Mouse (Mus musculus) bone marrow, adult 2 months (tissue): Measurements from ENCODE around the gene Rpl3. TPM values are rescaled to one million over a fixed set of nuclear protein-coding genes. Genes with fewer than 3 reads are reported as not detected.

Source experiments
- H3K27ac ChIP-seq: fragments of 200-500 bp; 2 replicates; pipeline ENCODE4 v1.5.1; 2012; ENCODE audit warnings: low read depth, mild to moderate bottlenecking, control low read depth, inconsistent platforms, low read length; ENCODE audit not compliant: control insufficient read depth, poor library complexity, insufficient read depth
- H3K4me1 ChIP-seq: fragments of 200-500 bp; 2 replicates; pipeline ENCODE4 v1.6.1; 2011; ENCODE audit warnings: low read length; ENCODE audit not compliant: control insufficient read depth, insufficient read depth
- H3K4me3 ChIP-seq: fragments of 200-500 bp; replicated peaks from 2 replicates; pipeline ENCODE3; 2011; ENCODE audit warnings: mild to moderate bottlenecking, low read depth, low read length, control low read depth; ENCODE audit not compliant: control insufficient read depth
- CTCF ChIP-seq: fragments of 200-500 bp; IDR thresholded peaks from 2 replicates; pipeline ENCODE4 v1.5.1; 2011; ENCODE audit warnings: low read length, control low read depth; ENCODE audit not compliant: control insufficient read depth, insufficient read depth
- POLR2A ChIP-seq: fragments of 200-500 bp; IDR thresholded peaks from 2 replicates; pipeline ENCODE4 v1.6.1; 2011; ENCODE audit warnings: low read depth, mild to moderate bottlenecking, control low read depth, low read length, borderline replicate concordance; ENCODE audit not compliant: control insufficient read depth
- WGBS: fragments of 180-500 bp; shearing (Covaris S2); methylation state at CpG from one replicate; pipeline ENCODE4 v1.1.7; 2018; 5-methylcytosine and 5-hydroxymethylcytosine counted together
- polyA plus RNA-seq: library from polyadenylated mRNA; stranded (reverse); fragments of >200 nt; gene quantifications from 2 replicates; pipeline ENCODE4 v1.2.4, GENCODE M21; 2011; ENCODE audit warnings: low replicate concordance; ENCODE audit not compliant: missing spikeins, insufficient read depth, insufficient read length

Rpl3 gene
- polyA plus RNA-seq, 1 experiment = 1,315 TPM

- Histone ChIP-seq H3K4me1 (peaks cover 9% of the 10 kb centered on the region), H3K4me3 (no peak overlapping the region), H3K27ac (no peak overlapping the region)
- TF ChIP-seq CTCF = no peak
- TF ChIP-seq POLR2A = no peak
- 88% methylated on average over 8 of the region's 8 CpGs for WGBS
These were observed 15.5 kb upstream of the Rpl3 start for GRCm38 (mm10) chr15:80107143-80107542.

DNA sequence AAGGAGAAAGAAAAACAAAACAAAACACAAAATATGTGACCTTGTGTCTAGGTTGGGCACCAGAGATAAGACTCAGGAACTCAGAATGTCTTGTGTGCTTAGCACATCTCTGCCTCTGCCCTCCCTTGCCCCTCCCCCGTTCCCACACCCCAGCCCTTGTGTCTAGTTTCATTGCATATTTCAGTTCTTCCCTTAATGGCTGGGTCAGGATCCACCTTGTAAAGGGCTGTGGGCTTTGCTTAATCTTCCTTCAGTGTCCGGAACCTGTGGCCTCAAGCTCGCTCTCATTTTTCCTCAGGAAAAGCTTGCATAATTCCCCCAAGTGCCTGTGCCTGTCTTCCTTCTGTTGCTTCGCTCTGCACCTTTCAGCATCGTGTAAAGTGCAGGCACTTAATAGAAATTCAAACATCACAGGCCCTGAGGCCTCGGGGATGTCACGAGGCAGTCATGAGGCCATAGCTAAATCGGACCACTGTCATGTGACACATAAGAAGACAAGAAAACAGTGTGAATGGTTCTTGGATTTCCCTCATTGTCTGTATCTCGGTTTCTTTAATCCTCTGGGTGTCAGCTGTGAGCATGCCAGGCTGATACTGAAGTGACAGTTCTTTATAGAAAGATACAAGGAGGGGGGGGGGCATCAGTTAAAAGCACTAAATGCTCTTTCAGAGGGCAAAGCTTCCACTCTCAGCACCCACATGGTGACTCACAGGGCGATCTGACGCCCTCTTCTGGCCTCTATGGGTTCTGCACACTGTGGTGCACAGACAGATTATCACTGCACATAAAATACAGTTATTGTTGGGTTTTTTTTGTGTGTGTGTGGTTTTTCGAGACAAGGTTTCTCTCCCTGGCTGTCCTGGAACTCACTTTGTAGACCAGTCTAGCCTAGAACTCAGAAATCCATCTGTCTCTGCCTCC lies 14.1 kb upstream of the Rpl3 start:
- 52% methylated on average over 12 of the region's 12 CpGs for WGBS
- H3K4me1 ChIP-seq = peaks cover 7% of the 10 kb centered on the region; the same call in 1 of the 2 replicates
- TF ChIP-seq CTCF = peak; percentile 30; the same call in 1 of the 2 replicates
- TF ChIP-seq POLR2A = no peak
- no peak overlapping the region; the same call in 1 of the 2 replicates for H3K27ac ChIP-seq
- H3K4me3 ChIP-seq = no peak overlapping the region

DNA sequence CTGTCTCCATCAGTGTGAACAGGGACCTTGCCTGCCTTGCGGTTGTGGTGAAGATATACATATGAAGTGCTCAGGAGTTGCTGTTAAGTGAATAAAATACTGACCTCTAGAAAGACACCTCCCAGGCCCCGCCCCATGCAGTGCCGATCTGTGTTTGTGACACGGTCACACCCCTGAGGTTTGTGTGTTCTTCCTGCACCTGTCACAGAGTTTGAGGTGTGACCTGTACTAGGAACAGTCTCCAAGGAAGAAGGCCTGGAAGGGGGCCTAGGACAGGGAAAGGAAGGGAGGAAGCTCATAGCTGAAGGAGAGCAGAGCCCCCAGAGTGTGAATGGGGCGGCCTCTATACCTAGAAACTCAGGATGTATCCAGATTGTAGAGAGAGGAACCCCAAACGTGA lies 10.8 kb upstream of the Rpl3 start:
- TF ChIP-seq POLR2A (no peak), CTCF (no peak)
- Histone ChIP-seq H3K4me3 (no peak overlapping the region), H3K4me1 (peaks cover 4% of the 10 kb centered on the region; the same call in 1 of the 2 replicates), H3K27ac (no peak overlapping the region)
- WGBS = 74% methylated on average over 6 of the region's 6 CpGs

DNA sequence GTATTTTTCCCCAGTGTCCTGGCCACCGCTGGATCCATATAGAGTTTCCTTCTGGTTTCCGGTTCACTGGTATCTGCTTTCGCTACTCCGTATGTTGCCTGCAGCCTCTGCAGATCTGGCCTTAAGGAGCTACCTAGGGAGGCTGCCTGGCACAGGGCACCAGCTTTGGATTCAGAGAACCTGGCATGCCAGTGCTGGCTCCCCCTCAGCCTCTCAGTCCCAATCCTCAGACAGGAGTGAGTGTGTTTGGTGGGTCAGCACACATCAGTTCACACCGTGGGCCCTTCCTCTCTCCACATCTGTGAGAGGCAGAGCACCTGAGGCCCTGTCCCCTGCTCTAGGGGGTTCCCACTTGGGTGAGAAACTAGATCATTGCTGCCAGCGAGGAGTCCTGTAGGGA lies 9.8 kb upstream of the Rpl3 start:
- Histone ChIP-seq H3K27ac (no peak overlapping the region), H3K4me3 (no peak overlapping the region), H3K4me1 (peaks cover 9% of the 10 kb centered on the region; the same call in 1 of the 2 replicates)
- 90% methylated on average over 6 of the region's 6 CpGs for WGBS
- no peak for TF ChIP-seq CTCF
- TF ChIP-seq POLR2A = no peak

DNA sequence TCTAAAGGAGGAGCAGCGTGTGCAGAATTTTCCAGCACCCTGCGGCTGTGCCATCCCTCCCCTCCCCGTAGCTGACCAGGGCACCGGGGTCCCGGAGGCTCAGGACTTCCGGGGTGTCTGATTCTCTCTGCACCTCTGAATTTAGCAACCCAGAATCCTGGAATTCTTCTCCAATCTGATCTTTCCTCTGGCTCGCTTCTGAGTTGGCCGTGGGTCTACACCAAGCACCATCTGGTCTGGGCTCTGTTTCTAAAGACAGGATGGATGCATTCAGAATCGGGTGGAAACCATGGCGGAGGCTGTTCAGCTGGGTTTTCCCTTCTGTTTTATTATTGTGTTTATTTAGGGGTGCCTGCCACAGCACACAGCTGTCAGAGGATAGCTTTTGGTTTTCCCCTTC lies 9.2 kb upstream of the Rpl3 start:
- Histone ChIP-seq H3K27ac (no peak overlapping the region), H3K4me1 (peaks cover 11% of the 10 kb centered on the region; the same call in 1 of the 2 replicates), H3K4me3 (no peak overlapping the region)
- WGBS = 53% methylated on average over 10 of the region's 10 CpGs
- TF ChIP-seq POLR2A = no peak
- no peak for TF ChIP-seq CTCF

DNA sequence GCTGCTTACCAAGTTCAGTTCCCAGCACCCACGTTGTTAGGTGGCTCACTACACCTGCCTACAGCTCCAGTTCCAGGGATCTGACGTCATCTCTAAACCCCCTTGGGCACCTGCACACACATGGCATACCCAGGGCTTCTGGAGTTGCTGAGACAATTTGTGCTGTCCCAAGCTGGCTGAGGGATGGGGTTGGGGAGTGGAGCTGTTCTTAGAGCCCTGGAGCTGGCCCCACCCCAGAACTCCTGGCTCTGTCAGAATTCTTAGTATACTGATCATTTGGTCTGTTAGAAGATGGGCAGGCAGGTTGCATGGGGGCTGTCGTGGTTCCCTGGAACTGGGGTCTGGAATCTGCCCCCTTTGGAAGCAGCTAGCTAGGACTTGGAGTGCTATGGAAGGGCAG lies 8.5 kb upstream of the Rpl3 start:
- no peak overlapping the region for H3K27ac ChIP-seq
- 86% methylated on average over 3 of the region's 3 CpGs for WGBS
- H3K4me3 ChIP-seq = no peak overlapping the region
- TF ChIP-seq CTCF = no peak
- TF ChIP-seq POLR2A = no peak
- H3K4me1 ChIP-seq = peaks cover 10% of the 10 kb centered on the region; the same call in 1 of the 2 replicates

- 79% methylated on average over 3 of the region's 3 CpGs for WGBS
- Histone ChIP-seq H3K27ac (no peak overlapping the region), H3K4me3 (no peak overlapping the region), H3K4me1 (peaks cover 9% of the 10 kb centered on the region; the same call in 1 of the 2 replicates)
- TF ChIP-seq CTCF (no peak), POLR2A (no peak)
These were observed 7.8 kb upstream of the Rpl3 start for GRCm38 (mm10) chr15:80099477-80099876.

DNA sequence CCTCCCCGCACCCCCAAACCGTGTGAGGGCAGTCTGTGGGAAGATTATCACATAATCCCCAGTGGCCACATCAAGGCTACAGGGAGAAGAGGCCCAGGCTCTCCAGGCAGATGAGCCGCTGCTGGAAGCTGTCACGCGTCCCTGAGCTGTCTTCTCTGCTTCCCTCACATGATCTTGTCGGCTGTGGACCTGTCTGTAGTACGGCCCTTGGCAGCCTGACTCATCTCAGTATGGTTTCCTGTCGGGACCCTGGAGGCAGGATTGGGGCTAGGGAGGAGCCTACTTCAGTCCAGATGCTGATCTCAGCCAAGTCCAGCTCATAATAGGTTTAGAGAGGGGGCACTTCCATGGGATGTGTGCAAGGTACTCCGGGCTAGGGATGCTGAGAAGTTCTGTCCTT lies 7.1 kb upstream of the Rpl3 start:
- H3K4me3 ChIP-seq = peak overlapping the region; percentile 66
- 35% methylated on average over 9 of the region's 9 CpGs for WGBS
- TF ChIP-seq POLR2A (0 out of 2 replicates have a peak, but pooled peaks have one; percentile 2), CTCF (no peak)
- H3K4me1 ChIP-seq = peaks cover 8% of the 10 kb centered on the region; the same call in 1 of the 2 replicates
- peak overlapping the region; percentile 73 for H3K27ac ChIP-seq
